Mouse (Mus musculus) liver, postnatal 0 days (tissue): ENCODE data around the gene Scyl1.

Source experiments
- CTCF ChIP-seq: sonication (generic); IDR thresholded peaks from 2 replicates; pipeline ENCODE4 v1.5.1; 2016; ENCODE audit warnings: antibody characterized with exemption, low read depth
- EP300 ChIP-seq: IDR thresholded peaks from 2 replicates; pipeline ENCODE4 v1.6.1; 2016; ENCODE audit warnings: antibody characterized with exemption, low read depth, mild to moderate bottlenecking

- TF ChIP-seq CTCF: no peak
- TF ChIP-seq EP300: no peak
These were observed 10.9 kb upstream of the Scyl1 start for GRCm38 (mm10) chr19:5782121-5782520.
